Mouse (Mus musculus) neural tube, embryonic 12.5 days (tissue): ENCODE data around the gene Snap47. TPM values are rescaled to one million over a fixed set of nuclear protein-coding genes. Genes with fewer than 3 reads are reported as not detected.

Source experiments
- ATAC-seq: fragments of 200-750 bp; cut with Nextera tagmentation; 2 replicates; pipeline ENCODE4 v1.8.0; 2017; ENCODE audit warnings: low read depth, mild to moderate bottlenecking, moderate TSS enrichment, moderate library complexity; ENCODE audit not compliant: low FRiP score
- H3K27ac ChIP-seq: fragments of 300-500 bp; sonication (generic); 2 replicates; pipeline ENCODE4 v1.5.1; 2016
- H3K27me3 ChIP-seq: fragments of 300-500 bp; sonication (generic); replicated peaks from 2 replicates; pipeline ENCODE4 v1.6.1; 2016; ENCODE audit warnings: mild to moderate bottlenecking
- H3K36me3 ChIP-seq: fragments of 300-500 bp; sonication (generic); 2 replicates; pipeline ENCODE4 v1.6.1; 2016; ENCODE audit warnings: mild to moderate bottlenecking
- H3K4me1 ChIP-seq: fragments of 300-500 bp; sonication (generic); 2 replicates; pipeline ENCODE4 v1.6.1; 2016
- H3K4me2 ChIP-seq: fragments of 300-500 bp; sonication (generic); replicated peaks from 2 replicates; pipeline ENCODE4 v1.6.1; 2016; ENCODE audit warnings: mild to moderate bottlenecking
- H3K4me3 ChIP-seq: fragments of 300-500 bp; sonication (generic); 2 replicates; pipeline ENCODE4 v1.5.1; 2016
- H3K9ac ChIP-seq: fragments of 300-500 bp; sonication (generic); 2 replicates; pipeline ENCODE4 v1.6.1; 2016; ENCODE audit warnings: mild to moderate bottlenecking
- H3K9me3 ChIP-seq: fragments of 300-500 bp; sonication (generic); 2 replicates; pipeline ENCODE4 v1.6.1; 2016; ENCODE audit warnings: mild to moderate bottlenecking
- WGBS: fragments of 180-500 bp; shearing (Covaris S2); methylation state at CpG from one replicate; pipeline ENCODE4 v1.1.7; 2016; 5-methylcytosine and 5-hydroxymethylcytosine counted together
- polyA plus RNA-seq: library from polyadenylated mRNA; unstranded; fragments of >200 nt; fragmentation: Nextera tagmentation; extraction: Ambion mirVana; gene quantifications from 2 replicates; pipeline ENCODE4 v1.2.1, GENCODE M21; 2016

Snap47 gene
- polyA plus RNA-seq: 278 and 282 TPM in 2 replicates

- peaks cover 37% of the 10 kb centered on the region for H3K36me3 ChIP-seq
- WGBS: 85% methylated on average over 4 of the region's 4 CpGs
These were observed at the start of gene Snap47 for GRCm38 (mm10) chr11:59451086-59451485. Gene Snap47, minus strand, starts transcription at chr11:59451186.

GRCm38 (mm10) chr11:59497747-59498146, 46.8 kb upstream of the Snap47 start:
- no peaks in the 10 kb centered on the region for H3K4me1 ChIP-seq
- ATAC-seq: no peak
- no peaks in the 10 kb centered on the region for H3K9me3 ChIP-seq
- H3K36me3 ChIP-seq: peaks cover 95% of the 10 kb centered on the region
- no peak overlapping the region for H3K4me2 ChIP-seq
- H3K4me3 ChIP-seq: no peak overlapping the region
- no peak overlapping the region for H3K27ac ChIP-seq
- H3K27me3 ChIP-seq: no peaks in the 10 kb centered on the region
- WGBS: 91% methylated on average over 7 of the region's 7 CpGs
- no peak overlapping the region for H3K9ac ChIP-seq

More at GRCm38 (mm10) chr11:59451086-59451485, at the start of gene Snap47:
- Histone ChIP-seq H3K9me3 (no peaks in the 10 kb centered on the region), H3K4me1 (peaks cover 18% of the 10 kb centered on the region), H3K9ac (peak within 1 kb of the TSS; percentile 66), H3K4me3 (peak within 1 kb of the TSS; percentile 71), H3K27me3 (no peaks in the 10 kb centered on the region), H3K27ac (peak within 1 kb of the TSS; percentile 71; the same call in 1 of the 2 replicates), H3K4me2 (peak within 1 kb of the TSS; percentile 90)
- ATAC-seq: no peak

GRCm38 (mm10) chr11:59496672-59497310, 45.8 kb upstream of the Snap47 start:
- WGBS: 93% methylated on average over 6 of the region's 6 CpGs
- Histone ChIP-seq H3K9ac (no peak overlapping the region), H3K4me2 (no peak overlapping the region), H3K36me3 (peaks cover 95% of the 10 kb centered on the region), H3K27ac (no peak overlapping the region), H3K4me3 (no peak overlapping the region), H3K4me1 (no peaks in the 10 kb centered on the region), H3K9me3 (no peaks in the 10 kb centered on the region), H3K27me3 (no peaks in the 10 kb centered on the region)
- no peak for ATAC-seq

GRCm38 (mm10) chr11:59486222-59486621, 35.2 kb upstream of the Snap47 start:
- 86% methylated on average over 8 of the region's 8 CpGs for WGBS
- Histone ChIP-seq H3K9ac (no peak overlapping the region), H3K4me3 (no peak overlapping the region), H3K27ac (no peak overlapping the region), H3K9me3 (no peaks in the 10 kb centered on the region), H3K27me3 (no peaks in the 10 kb centered on the region), H3K4me2 (no peak overlapping the region), H3K4me1 (no peaks in the 10 kb centered on the region), H3K36me3 (peaks cover 51% of the 10 kb centered on the region)
- ATAC-seq: no peak

DNA sequence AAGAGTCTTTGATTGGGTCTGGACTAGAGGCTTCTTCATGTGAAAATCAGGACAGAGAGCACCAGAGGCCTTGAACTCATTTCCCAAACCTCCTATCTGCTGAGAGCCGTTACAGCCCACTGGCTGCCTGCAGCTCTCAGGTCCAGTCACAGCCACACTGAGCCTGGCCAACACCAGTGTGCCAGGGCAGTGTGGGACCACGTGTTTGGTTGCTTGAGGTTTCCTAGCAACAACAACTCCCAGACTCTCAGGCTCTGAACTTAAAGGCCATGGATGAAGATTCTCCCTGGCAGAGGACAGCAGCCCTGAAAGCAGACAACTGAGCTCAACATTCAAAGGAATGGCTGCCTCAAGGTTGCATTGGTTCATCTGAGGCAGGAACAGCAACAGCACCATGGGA, 34.7 kb upstream of the Snap47 start:
- Histone ChIP-seq H3K4me2 (no peak overlapping the region), H3K4me1 (no peaks in the 10 kb centered on the region), H3K36me3 (peaks cover 45% of the 10 kb centered on the region), H3K4me3 (no peak overlapping the region), H3K9ac (no peak overlapping the region), H3K9me3 (no peaks in the 10 kb centered on the region), H3K27me3 (no peaks in the 10 kb centered on the region), H3K27ac (no peak overlapping the region)
- no peak for ATAC-seq
- 62% methylated on average over 2 of the region's 2 CpGs for WGBS

- WGBS: 11% methylated on average over 2 of the region's 2 CpGs
- no peak overlapping the region for H3K9ac ChIP-seq
- ATAC-seq: no peak
These were observed 32.2 kb upstream of the Snap47 start for GRCm38 (mm10) chr11:59483212-59483611.

GRCm38 (mm10) chr11:59477240-59477639, 26.3 kb upstream of the Snap47 start:
- Histone ChIP-seq H3K27me3 (no peaks in the 10 kb centered on the region), H3K9ac (no peak overlapping the region), H3K4me3 (no peak overlapping the region), H3K4me2 (no peak overlapping the region), H3K36me3 (no peaks in the 10 kb centered on the region), H3K4me1 (no peaks in the 10 kb centered on the region), H3K9me3 (no peaks in the 10 kb centered on the region), H3K27ac (no peak overlapping the region)
- ATAC-seq: no peak
- WGBS: 75% methylated on average over 6 of the region's 6 CpGs

More at GRCm38 (mm10) chr11:59483212-59483611, 32.2 kb upstream of the Snap47 start:
- H3K36me3 ChIP-seq: peaks cover 26% of the 10 kb centered on the region
- no peak overlapping the region for H3K4me3 ChIP-seq
- no peak overlapping the region for H3K27ac ChIP-seq
- no peak overlapping the region for H3K4me2 ChIP-seq
- no peaks in the 10 kb centered on the region for H3K27me3 ChIP-seq
- H3K9me3 ChIP-seq: no peaks in the 10 kb centered on the region
- H3K4me1 ChIP-seq: no peaks in the 10 kb centered on the region

GRCm38 (mm10) chr11:59472326-59472677, 21.3 kb upstream of the Snap47 start, which contains the start of gene Zfp867:
Gene Zfp867, minus strand, starts transcription at chr11:59472474.
- peak; percentile 92 for ATAC-seq
- under 1% methylated on average over 19 of the region's 19 CpGs for WGBS
- Histone ChIP-seq H3K9me3 (no peaks in the 10 kb centered on the region), H3K36me3 (no peaks in the 10 kb centered on the region), H3K27ac (no peak within 1 kb of the TSS), H3K4me3 (peak within 1 kb of the TSS; percentile 77), H3K27me3 (no peaks in the 10 kb centered on the region), H3K4me2 (peak within 1 kb of the TSS; percentile 80), H3K9ac (peak within 1 kb of the TSS; percentile 86), H3K4me1 (peaks cover 6% of the 10 kb centered on the region; the same call in 1 of the 2 replicates)

DNA sequence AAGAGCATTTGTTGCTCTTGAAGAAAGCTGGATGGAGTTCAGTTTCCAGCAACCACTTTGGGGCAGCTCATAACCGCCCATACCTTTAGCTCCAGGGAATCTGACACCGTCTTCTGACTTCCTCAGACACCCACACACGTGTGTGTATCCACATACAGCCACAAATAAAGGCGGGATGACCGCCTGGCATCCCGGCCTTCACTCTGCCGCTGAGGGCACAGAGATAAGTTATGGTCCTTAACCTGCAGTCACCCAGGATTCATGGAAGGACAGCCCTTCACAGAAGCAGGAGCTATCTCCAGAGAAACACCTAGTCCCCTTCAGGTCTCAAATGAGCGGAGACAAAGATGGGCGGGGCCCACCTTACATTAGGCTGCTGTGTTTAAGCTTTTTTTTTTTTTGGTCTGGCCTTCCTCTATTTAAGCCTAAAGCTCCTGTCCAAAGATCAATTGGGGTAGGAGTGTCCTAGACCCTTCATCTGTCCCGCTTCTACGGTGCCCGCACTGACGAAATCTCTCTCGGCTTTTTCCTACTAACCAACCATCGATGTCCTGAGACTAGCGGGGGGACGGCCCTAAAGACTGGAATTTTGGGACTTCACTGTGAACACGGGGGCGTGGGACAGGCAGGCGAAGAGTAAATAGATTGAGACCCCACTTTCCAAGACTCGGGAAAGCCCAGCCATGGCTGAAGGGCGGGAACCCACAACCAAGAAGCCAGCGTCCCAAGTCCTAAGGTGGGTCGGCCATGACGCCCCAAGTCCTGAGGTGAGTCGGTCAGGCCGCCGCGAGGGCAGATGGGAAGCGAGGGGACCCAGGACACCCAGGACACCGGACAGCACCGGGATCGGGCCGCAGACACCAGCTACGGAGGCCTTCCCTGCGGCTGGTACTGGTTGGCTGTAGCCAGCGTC, 20.7 kb upstream of the Snap47 start:
- Histone ChIP-seq H3K9ac (peak overlapping the region; percentile 86), H3K9me3 (no peaks in the 10 kb centered on the region; the same call in 1 of the 2 replicates), H3K27me3 (no peaks in the 10 kb centered on the region), H3K36me3 (no peaks in the 10 kb centered on the region), H3K27ac (no peak overlapping the region), H3K4me2 (peak overlapping the region; percentile 80), H3K4me1 (peaks cover 6% of the 10 kb centered on the region; the same call in 1 of the 2 replicates), H3K4me3 (peak overlapping the region; percentile 77)
- ATAC-seq: peak; percentile 33; the same call in 1 of the 2 replicates
- WGBS: 8% methylated on average over 37 of the region's 37 CpGs

- Histone ChIP-seq H3K9ac (no peak overlapping the region), H3K9me3 (peaks cover 24% of the 10 kb centered on the region), H3K27ac (no peak overlapping the region), H3K4me2 (no peak overlapping the region), H3K36me3 (peaks cover 74% of the 10 kb centered on the region), H3K4me3 (no peak overlapping the region), H3K27me3 (no peaks in the 10 kb centered on the region), H3K4me1 (no peaks in the 10 kb centered on the region)
- no peak for ATAC-seq
- WGBS: 99% methylated on average over 2 of the region's 2 CpGs
These were observed 9.5 kb upstream of the Snap47 start for GRCm38 (mm10) chr11:59460459-59460858.

DNA sequence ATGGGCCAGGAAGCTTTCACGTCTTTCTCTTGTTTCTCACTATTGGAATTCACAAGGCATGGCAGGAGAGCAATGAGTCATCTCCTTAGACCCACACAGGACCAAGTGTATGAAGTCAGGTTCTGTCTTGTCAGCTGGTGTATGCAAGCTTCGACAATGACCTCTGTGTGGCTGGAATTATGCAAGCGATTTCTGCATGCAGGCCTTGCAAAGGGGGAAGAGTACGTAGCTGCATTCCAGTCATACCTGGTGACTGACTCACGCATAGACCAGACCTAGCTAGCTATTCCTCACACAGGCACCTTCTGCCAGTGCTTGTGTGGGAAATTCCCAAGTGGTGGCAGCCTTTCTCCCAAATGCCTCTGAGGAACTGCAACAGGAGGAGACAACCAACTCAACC, 8.0 kb upstream of the Snap47 start:
- 74% methylated on average over 5 of the region's 5 CpGs for WGBS
- no peak overlapping the region for H3K27ac ChIP-seq
- peaks cover 19% of the 10 kb centered on the region for H3K9me3 ChIP-seq
- peaks cover 75% of the 10 kb centered on the region for H3K36me3 ChIP-seq
- no peak overlapping the region for H3K9ac ChIP-seq
- ATAC-seq: no peak
- no peaks in the 10 kb centered on the region for H3K4me1 ChIP-seq
- H3K4me2 ChIP-seq: no peak overlapping the region
- H3K27me3 ChIP-seq: no peaks in the 10 kb centered on the region
- no peak overlapping the region for H3K4me3 ChIP-seq

GRCm38 (mm10) chr11:59456891-59457290, 5.9 kb upstream of the Snap47 start:
- no peak overlapping the region for H3K9ac ChIP-seq
- H3K4me2 ChIP-seq: no peak overlapping the region
- 93% methylated on average over 2 of the region's 2 CpGs for WGBS
- no peaks in the 10 kb centered on the region for H3K27me3 ChIP-seq
- H3K4me1 ChIP-seq: no peaks in the 10 kb centered on the region
- no peak overlapping the region for H3K27ac ChIP-seq
- H3K9me3 ChIP-seq: no peaks in the 10 kb centered on the region
- H3K4me3 ChIP-seq: no peak overlapping the region
- no peak for ATAC-seq
- peaks cover 72% of the 10 kb centered on the region for H3K36me3 ChIP-seq
